Mouse (Mus musculus): ENCODE data around the gene Gpat2. TPM values are rescaled to one million over a fixed set of nuclear protein-coding genes. Genes with fewer than 3 reads are reported as not detected.

Gpat2 gene
- polyA plus RNA-seq, 1 experiment = not detected

DNA sequence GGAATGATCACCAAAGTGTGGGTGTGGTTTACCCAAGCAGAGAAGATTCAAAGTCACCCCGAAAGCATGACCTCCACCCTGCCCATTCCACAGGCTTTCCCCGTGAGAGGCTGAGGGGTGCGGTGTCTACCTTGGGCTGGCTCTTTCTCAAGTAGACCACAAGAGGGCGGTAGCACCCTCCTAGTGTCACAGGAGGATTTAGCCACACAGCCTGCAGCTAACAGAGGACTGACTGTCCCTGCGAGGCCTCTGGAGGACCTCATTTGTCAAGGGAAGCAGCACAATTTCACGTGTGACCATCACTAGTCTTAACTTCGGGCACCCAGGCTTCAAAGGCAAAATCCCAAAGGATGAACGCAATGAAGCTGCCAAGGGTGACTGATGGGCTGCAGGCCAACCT is 37.3 kb downstream of the Gpat2 start:
- TF ChIP-seq POLR2A (IDR thresholded peaks at IDR 0.05; ENCODE audit: borderline replicate concordance, low read depth, low read length) (no peak), CTCF (IDR thresholded peaks at IDR 0.05; ENCODE audit: low read depth, low read length) (peak; percentile 85)
- Histone ChIP-seq H3K4me1 (ENCODE audit: control insufficient read depth, insufficient read depth, low read length) (no peaks in the 10 kb centered on the region), H3K4me3 (ENCODE audit: insufficient read depth, low read length) (no peak overlapping the region), H3K27ac (ENCODE audit: insufficient read depth, low read depth, low read length) (no peak overlapping the region)

GRCm38 (mm10) chr2:127470183-127470582 is 45.2 kb downstream of the Gpat2 start:
- no peak overlapping the region for H3K4me3 ChIP-seq (ENCODE audit: insufficient read depth, low read length)
- no peak overlapping the region for H3K27ac ChIP-seq (ENCODE audit: insufficient read depth, low read depth, low read length)
- H3K4me1 ChIP-seq (ENCODE audit: control insufficient read depth, insufficient read depth, low read length) = no peaks in the 10 kb centered on the region
- TF ChIP-seq CTCF (IDR thresholded peaks at IDR 0.05; ENCODE audit: low read depth, low read length) (no peak), POLR2A (IDR thresholded peaks at IDR 0.05; ENCODE audit: borderline replicate concordance, low read depth, low read length) (no peak)

DNA sequence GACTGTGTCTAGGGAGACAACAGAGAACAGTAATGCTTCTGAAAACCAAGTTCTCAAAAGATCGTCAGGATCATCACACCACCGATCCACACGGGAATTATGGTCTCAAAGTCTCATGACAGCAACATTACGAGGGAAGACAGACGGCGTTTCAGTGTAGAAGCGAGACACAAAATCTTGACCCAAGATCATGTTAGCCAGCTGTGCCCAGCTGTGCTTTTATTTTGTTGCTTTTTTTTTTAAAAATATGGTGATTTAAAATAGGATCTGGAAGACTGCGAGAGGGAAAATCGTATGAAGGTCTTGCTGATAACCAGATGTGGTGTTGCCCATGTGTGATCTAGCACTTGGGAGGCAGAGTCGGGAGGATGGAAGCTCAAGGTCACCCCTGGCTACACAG is 45.7 kb downstream of the Gpat2 start:
- Histone ChIP-seq H3K27ac (ENCODE audit: insufficient read depth, low read depth, low read length) (no peak overlapping the region), H3K4me1 (ENCODE audit: control insufficient read depth, insufficient read depth, low read length) (no peaks in the 10 kb centered on the region), H3K4me3 (ENCODE audit: insufficient read depth, low read length) (no peak overlapping the region)
- TF ChIP-seq POLR2A (IDR thresholded peaks at IDR 0.05; ENCODE audit: borderline replicate concordance, low read depth, low read length) = no peak
- TF ChIP-seq CTCF (IDR thresholded peaks at IDR 0.05; ENCODE audit: low read depth, low read length) = no peak

GRCm38 (mm10) chr2:127471281-127471680 is 46.3 kb downstream of the Gpat2 start:
- no peak for TF ChIP-seq POLR2A (IDR thresholded peaks at IDR 0.05; ENCODE audit: borderline replicate concordance, low read depth, low read length)
- TF ChIP-seq CTCF (IDR thresholded peaks at IDR 0.05; ENCODE audit: low read depth, low read length) = no peak
- Histone ChIP-seq H3K4me1 (ENCODE audit: control insufficient read depth, insufficient read depth, low read length) (no peaks in the 10 kb centered on the region), H3K4me3 (ENCODE audit: insufficient read depth, low read length) (no peak overlapping the region), H3K27ac (ENCODE audit: insufficient read depth, low read depth, low read length) (no peak overlapping the region)

- Histone ChIP-seq H3K4me1 (ENCODE audit: control insufficient read depth, insufficient read depth, low read length) (no peaks in the 10 kb centered on the region), H3K4me3 (ENCODE audit: insufficient read depth, low read length) (no peak overlapping the region), H3K27ac (ENCODE audit: insufficient read depth, low read depth, low read length) (no peak overlapping the region)
- TF ChIP-seq POLR2A (IDR thresholded peaks at IDR 0.05; ENCODE audit: borderline replicate concordance, low read depth, low read length) (no peak), CTCF (IDR thresholded peaks at IDR 0.05; ENCODE audit: low read depth, low read length) (no peak)
Measured at GRCm38 (mm10) chr2:127472279-127472678, 47.3 kb downstream of the Gpat2 start.

DNA sequence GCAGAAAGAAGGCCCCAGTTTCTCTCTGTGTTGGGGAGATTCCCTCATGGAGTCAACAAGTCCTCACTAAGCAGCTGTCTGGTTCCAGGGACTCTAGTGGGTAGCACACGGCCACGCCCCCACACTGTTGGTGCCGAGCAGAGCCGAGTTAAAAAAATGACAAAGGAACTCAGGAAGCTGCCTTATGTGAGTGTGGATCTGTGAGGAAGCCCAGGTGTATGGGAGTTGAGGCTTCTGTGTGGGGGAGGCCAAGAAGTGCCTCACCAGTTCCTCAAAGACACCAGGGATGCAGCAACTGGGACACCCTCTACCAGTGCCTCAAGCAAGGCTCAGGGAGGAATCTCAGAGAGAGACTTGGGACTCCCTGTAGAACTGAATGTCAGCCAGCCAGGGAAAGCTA is 54.2 kb downstream of the Gpat2 start:
- no peak for TF ChIP-seq POLR2A (IDR thresholded peaks at IDR 0.05; ENCODE audit: borderline replicate concordance, low read depth, low read length)
- TF ChIP-seq CTCF (IDR thresholded peaks at IDR 0.05; ENCODE audit: low read depth, low read length) = no peak
- Histone ChIP-seq H3K4me1 (ENCODE audit: control insufficient read depth, insufficient read depth, low read length) (peaks cover 4% of the 10 kb centered on the region; the same call in 1 of the 2 replicates), H3K4me3 (ENCODE audit: insufficient read depth, low read length) (no peak overlapping the region), H3K27ac (ENCODE audit: insufficient read depth, low read depth, low read length) (no peak overlapping the region)

- TF ChIP-seq POLR2A (IDR thresholded peaks at IDR 0.05; ENCODE audit: borderline replicate concordance, low read depth, low read length) (no peak), CTCF (IDR thresholded peaks at IDR 0.05; ENCODE audit: low read depth, low read length) (no peak)
- H3K4me1 ChIP-seq (ENCODE audit: control insufficient read depth, insufficient read depth, low read length) = peaks cover 4% of the 10 kb centered on the region; the same call in 1 of the 2 replicates
- H3K27ac ChIP-seq (ENCODE audit: insufficient read depth, low read depth, low read length) = no peak overlapping the region
- H3K4me3 ChIP-seq (ENCODE audit: insufficient read depth, low read length) = no peak overlapping the region
Measured at GRCm38 (mm10) chr2:127479763-127480162, 54.8 kb downstream of the Gpat2 start.

DNA sequence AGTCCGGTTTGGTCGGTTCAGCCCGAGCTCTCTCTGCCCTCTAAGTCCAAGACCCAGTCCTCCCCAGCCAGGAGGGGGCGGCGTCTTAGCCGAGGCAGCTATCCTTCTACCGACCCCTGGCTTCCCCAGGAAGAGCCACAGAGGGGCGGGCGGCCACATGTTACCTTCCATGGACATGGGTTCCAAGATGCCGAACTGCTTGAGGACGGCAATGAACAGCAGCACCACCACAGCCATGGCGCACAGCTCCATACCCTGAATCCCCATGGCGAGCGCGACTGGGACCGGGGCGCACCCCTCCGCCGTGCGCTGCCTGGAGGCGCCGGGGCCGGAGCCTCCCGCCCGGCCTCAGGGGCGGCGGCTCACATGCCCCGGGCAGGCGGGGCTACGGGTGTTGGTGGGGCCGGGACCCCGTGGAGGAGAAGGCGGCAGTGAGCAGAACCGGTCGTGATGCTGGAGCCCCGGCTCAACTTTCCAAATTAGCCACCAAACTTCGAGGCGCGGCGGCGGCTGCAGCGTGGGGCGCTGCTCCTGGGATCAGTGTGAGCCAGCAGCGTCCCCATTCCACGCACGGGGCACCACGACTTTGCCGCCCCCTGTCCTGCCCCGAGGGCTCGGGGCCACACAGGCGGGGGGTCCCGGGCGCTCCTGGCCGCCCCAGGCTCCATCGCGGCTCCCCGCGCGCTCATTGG is 57.0 kb downstream of the Gpat2 start:
- H3K4me3 ChIP-seq (ENCODE audit: insufficient read depth, low read length) = peak overlapping the region; percentile 18
- TF ChIP-seq POLR2A (IDR thresholded peaks at IDR 0.05; ENCODE audit: borderline replicate concordance, low read depth, low read length) (no peak), CTCF (IDR thresholded peaks at IDR 0.05; ENCODE audit: low read depth, low read length) (no peak)
- no peak overlapping the region for H3K27ac ChIP-seq (ENCODE audit: insufficient read depth, low read depth, low read length)
- H3K4me1 ChIP-seq (ENCODE audit: control insufficient read depth, insufficient read depth, low read length) = peaks cover 4% of the 10 kb centered on the region; the same call in 1 of the 2 replicates

DNA sequence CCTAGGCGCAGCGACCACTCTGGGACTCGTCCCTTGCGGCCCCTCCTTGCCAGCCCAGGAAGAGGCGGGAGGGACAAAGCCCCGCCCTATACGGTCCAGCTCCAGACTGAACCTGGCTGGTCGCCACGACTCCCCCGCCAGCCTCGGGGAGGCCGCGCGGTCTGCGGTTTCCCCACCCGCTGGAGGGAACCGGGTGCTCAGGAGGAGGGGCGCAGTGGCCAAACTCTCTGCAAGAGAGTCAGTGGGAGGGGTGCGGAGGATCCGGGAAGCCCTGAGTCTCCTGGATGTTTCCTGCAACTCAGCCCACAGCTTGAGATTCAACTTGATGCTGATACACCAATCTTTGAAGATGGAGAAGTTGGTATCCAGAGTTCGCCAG is 57.5 kb downstream of the Gpat2 start:
- Histone ChIP-seq H3K4me3 (ENCODE audit: insufficient read depth, low read length) (peak overlapping the region; percentile 18), H3K27ac (ENCODE audit: insufficient read depth, low read depth, low read length) (no peak overlapping the region), H3K4me1 (ENCODE audit: control insufficient read depth, insufficient read depth, low read length) (peaks cover 4% of the 10 kb centered on the region; the same call in 1 of the 2 replicates)
- TF ChIP-seq POLR2A (IDR thresholded peaks at IDR 0.05; ENCODE audit: borderline replicate concordance, low read depth, low read length) (no peak), CTCF (IDR thresholded peaks at IDR 0.05; ENCODE audit: low read depth, low read length) (no peak)

GRCm38 (mm10) chr2:127483001-127483400 is 58.0 kb downstream of the Gpat2 start:
- H3K27ac ChIP-seq (ENCODE audit: insufficient read depth, low read depth, low read length) = no peak overlapping the region
- no peak overlapping the region for H3K4me3 ChIP-seq (ENCODE audit: insufficient read depth, low read length)
- no peak for TF ChIP-seq CTCF (IDR thresholded peaks at IDR 0.05; ENCODE audit: low read depth, low read length)
- no peak for TF ChIP-seq POLR2A (IDR thresholded peaks at IDR 0.05; ENCODE audit: borderline replicate concordance, low read depth, low read length)
- peaks cover 4% of the 10 kb centered on the region; the same call in 1 of the 2 replicates for H3K4me1 ChIP-seq (ENCODE audit: control insufficient read depth, insufficient read depth, low read length)
